Mouse (Mus musculus) liver, embryonic 11.5 days (tissue): ENCODE results near the gene Naa50. TPM values are rescaled to one million over a fixed set of nuclear protein-coding genes. Genes with fewer than 3 reads are reported as not detected.

ENCODE experiments used
- ATAC-seq: fragments of 200-750 bp; cut with Nextera tagmentation; replicated peaks from 2 replicates; pipeline ENCODE4 v1.8.0; 2017; ENCODE audit warnings: moderate number of reproducible peaks, mild to moderate bottlenecking, moderate TSS enrichment, moderate library complexity; ENCODE audit not compliant: low FRiP score
- DNase-seq: peaks from one replicate; pipeline ENCODE4 v3.0.0-alpha.2; 2017; ENCODE audit warnings: low spot score
- H3K27ac ChIP-seq: fragments of 300-500 bp; sonication (generic); 2 replicates; pipeline ENCODE4 v1.5.1; 2014; ENCODE audit warnings: mild to moderate bottlenecking, low read depth, low read length, control low read depth
- H3K27me3 ChIP-seq: fragments of 300-500 bp; sonication (generic); replicated peaks from 2 replicates; pipeline ENCODE4 v1.6.1; 2014; ENCODE audit warnings: low read length, mixed read lengths; ENCODE audit not compliant: control insufficient read depth, insufficient read depth
- H3K36me3 ChIP-seq: fragments of 300-500 bp; sonication (generic); 2 replicates; pipeline ENCODE4 v1.6.1; 2014; ENCODE audit warnings: mild to moderate bottlenecking, low read length, moderate library complexity, mixed read lengths; ENCODE audit not compliant: control insufficient read depth, insufficient read depth
- H3K4me1 ChIP-seq: fragments of 300-500 bp; sonication (generic); replicated peaks from 2 replicates; pipeline ENCODE4 v1.6.1; 2014; ENCODE audit warnings: low read length, mixed read lengths; ENCODE audit not compliant: control insufficient read depth, insufficient read depth
- H3K4me2 ChIP-seq: fragments of 300-500 bp; sonication (generic); 2 replicates; pipeline ENCODE4 v1.6.1; 2014; ENCODE audit warnings: mild to moderate bottlenecking, control low read depth, moderate library complexity
- H3K4me3 ChIP-seq: fragments of 300-500 bp; sonication (generic); 2 replicates; pipeline ENCODE4 v1.5.1; 2014; ENCODE audit warnings: low read depth, low read length, control low read depth
- H3K9ac ChIP-seq: fragments of 300-500 bp; sonication (generic); 2 replicates; pipeline ENCODE4 v1.6.1; 2014; ENCODE audit warnings: low read depth, low read length, control low read depth
- H3K9me3 ChIP-seq: fragments of 300-500 bp; sonication (generic); 2 replicates; pipeline ENCODE4 v1.6.1; 2016; ENCODE audit warnings: low read length, inconsistent platforms, mixed read lengths; ENCODE audit not compliant: control insufficient read depth
- WGBS: fragments of 180-500 bp; shearing (Covaris S2); extraction: QIAGEN DNeasy Blood & Tissue Kit; methylation state at CpG from one replicate; pipeline ENCODE4 v1.1.7; 2014; 5-methylcytosine and 5-hydroxymethylcytosine counted together
- polyA plus RNA-seq: library from polyadenylated mRNA; unstranded; fragments of >200 nt; fragmentation: Nextera tagmentation; extraction: Ambion mirVana; gene quantifications from 2 replicates; pipeline ENCODE4 v1.2.1, GENCODE M21; 2014

Gene Naa50
- polyA plus RNA-seq, 1 experiment from 2014 or later = 143 TPM

GRCm38 (mm10) chr16:44136511-44137021, 3.1 kb upstream of the Naa50 start:
- Histone ChIP-seq H3K4me1 (peaks cover 8% of the 10 kb centered on the region; the same call in 1 of the 2 replicates), H3K4me2 (no peak overlapping the region), H3K9ac (no peak overlapping the region), H3K27me3 (no peaks in the 10 kb centered on the region), H3K27ac (no peak overlapping the region), H3K9me3 (no peaks in the 10 kb centered on the region), H3K4me3 (no peak overlapping the region), H3K36me3 (no peaks in the 10 kb centered on the region)
- WGBS = 84% methylated on average over 6 of the region's 6 CpGs
- DNase-seq (no peak), ATAC-seq (no peak)

- Histone ChIP-seq H3K4me3 (peak overlapping the region; percentile 96), H3K27me3 (no peaks in the 10 kb centered on the region), H3K27ac (peak overlapping the region; percentile 99), H3K9me3 (no peaks in the 10 kb centered on the region), H3K4me1 (peaks cover 14% of the 10 kb centered on the region), H3K4me2 (peak overlapping the region; percentile 98), H3K36me3 (no peaks in the 10 kb centered on the region), H3K9ac (peak overlapping the region; percentile 99)
- DNase-seq = peak; percentile 36
- ATAC-seq = no peak; the same call in none of the 2 replicates
- WGBS = under 1% methylated on average over 24 of the region's 24 CpGs
Measured at GRCm38 (mm10) chr16:44138377-44138978, 1.2 kb upstream of the Naa50 start.

- Histone ChIP-seq H3K36me3 (no peaks in the 10 kb centered on the region), H3K27ac (peak overlapping the region; percentile 99), H3K9ac (peak overlapping the region; percentile 99), H3K4me3 (peak overlapping the region; percentile 96), H3K4me2 (peak overlapping the region; percentile 98), H3K4me1 (peaks cover 14% of the 10 kb centered on the region), H3K27me3 (no peaks in the 10 kb centered on the region), H3K9me3 (no peaks in the 10 kb centered on the region)
- WGBS = under 1% methylated on average over 25 of the region's 25 CpGs
- ATAC-seq (peak; percentile 83), DNase-seq (peak; percentile 89)
Measured at GRCm38 (mm10) chr16:44138979-44139535, 573 bp upstream of the Naa50 start.

- Histone ChIP-seq H3K27me3 (no peaks in the 10 kb centered on the region), H3K9me3 (no peaks in the 10 kb centered on the region), H3K4me2 (peak overlapping the region; percentile 98), H3K9ac (peak overlapping the region; percentile 99), H3K36me3 (no peaks in the 10 kb centered on the region), H3K4me1 (peaks cover 14% of the 10 kb centered on the region), H3K27ac (peak overlapping the region; percentile 99), H3K4me3 (peak overlapping the region; percentile 96)
- under 1% methylated on average over 44 of the region's 44 CpGs for WGBS
- ATAC-seq (peak; percentile 76), DNase-seq (peak; percentile 81)
Measured at GRCm38 (mm10) chr16:44140186-44140787, 657 bp downstream of the Naa50 start.

- Histone ChIP-seq H3K9ac (peak overlapping the region; percentile 30; the same call in 1 of the 2 replicates), H3K36me3 (no peaks in the 10 kb centered on the region), H3K4me2 (peak overlapping the region; percentile 98), H3K4me3 (peak overlapping the region; percentile 96), H3K9me3 (no peaks in the 10 kb centered on the region), H3K27ac (no peak overlapping the region), H3K4me1 (peaks cover 14% of the 10 kb centered on the region), H3K27me3 (no peaks in the 10 kb centered on the region)
- ATAC-seq (no peak), DNase-seq (no peak)
- 55% methylated on average over 6 of the region's 6 CpGs for WGBS
Measured at GRCm38 (mm10) chr16:44141483-44141882, 1.9 kb downstream of the Naa50 start.

GRCm38 (mm10) chr16:44149002-44149767, 9.6 kb downstream of the Naa50 start:
- no peak overlapping the region for H3K9ac ChIP-seq
- H3K27me3 ChIP-seq = no peaks in the 10 kb centered on the region
- H3K36me3 ChIP-seq = no peaks in the 10 kb centered on the region
- H3K27ac ChIP-seq = no peak overlapping the region
- no peak for ATAC-seq
- peaks cover 4% of the 10 kb centered on the region; the same call in 1 of the 2 replicates for H3K4me1 ChIP-seq
- no peak for DNase-seq
- no peak overlapping the region for H3K4me2 ChIP-seq
- no peak overlapping the region for H3K4me3 ChIP-seq
- no peaks in the 10 kb centered on the region for H3K9me3 ChIP-seq
- 93% methylated on average over 1 of the region's 1 CpGs for WGBS

- Histone ChIP-seq H3K9ac (no peak overlapping the region), H3K27ac (no peak overlapping the region), H3K4me2 (no peak overlapping the region), H3K36me3 (peaks cover 3% of the 10 kb centered on the region; the same call in 1 of the 2 replicates), H3K27me3 (no peaks in the 10 kb centered on the region), H3K4me3 (no peak overlapping the region), H3K4me1 (peaks cover 10% of the 10 kb centered on the region), H3K9me3 (no peaks in the 10 kb centered on the region)
- no peak for DNase-seq
- ATAC-seq = no peak
- 62% methylated on average over 6 of the region's 6 CpGs for WGBS
Measured at GRCm38 (mm10) chr16:44154497-44155057, 14.9 kb downstream of the Naa50 start.

- Histone ChIP-seq H3K36me3 (peaks cover 3% of the 10 kb centered on the region; the same call in 1 of the 2 replicates), H3K27me3 (no peaks in the 10 kb centered on the region), H3K9me3 (no peaks in the 10 kb centered on the region), H3K4me1 (peaks cover 6% of the 10 kb centered on the region; the same call in 1 of the 2 replicates), H3K4me3 (no peak overlapping the region), H3K27ac (no peak overlapping the region), H3K4me2 (no peak overlapping the region), H3K9ac (no peak overlapping the region)
- DNase-seq (no peak), ATAC-seq (no peak)
- 58% methylated on average over 7 of the region's 7 CpGs for WGBS
Measured at GRCm38 (mm10) chr16:44159325-44159724, 19.7 kb downstream of the Naa50 start.
